In the genomic region with DNA sequence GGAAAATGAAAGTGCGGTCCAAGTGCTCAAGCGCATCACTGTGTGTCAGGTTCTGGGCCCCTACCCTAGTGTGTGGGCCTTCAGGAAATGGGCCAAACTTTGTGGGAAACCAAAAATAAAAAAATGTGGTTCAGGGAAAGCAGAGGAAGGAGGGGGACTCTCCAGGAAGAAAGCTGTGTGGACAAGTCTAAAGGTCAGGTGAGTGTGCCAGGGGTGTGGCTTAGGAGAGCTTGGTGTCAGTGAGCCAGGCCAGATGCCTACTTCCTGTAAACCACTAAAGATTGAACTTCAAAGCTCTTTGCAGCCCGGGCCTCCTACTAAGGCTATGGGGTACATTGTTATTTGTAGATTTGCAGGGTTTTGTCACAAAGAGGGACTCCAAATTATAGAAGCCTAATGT, we compare ENCODE assay signal across 23 mouse cellular contexts.
DNase-seq lines count a peak whose midpoint lies in the region; ATAC-seq and TF ChIP-seq lines count a peak whose summit lies in the region.
"Had no signal": no experiment of that assay in that cellular context is flagged by ENCODE, and none has a peak within 500 bp of the region (broad histone marks: within the 10 kb centered on the region; RNA-seq: fewer than 3 reads in every experiment).

No protein-coding gene starts in this region.

- TF ChIP-seq POLR2A in kidney, adult 2 months (IDR thresholded peaks at IDR 0.05; ENCODE audit: low read depth, low read length), result no peak

- no peak overlapping the region for H3K9ac ChIP-seq in kidney, embryonic 15.5 days
- no peak overlapping the region for H3K9ac ChIP-seq in stomach, embryonic 15.5 days
- H3K9ac ChIP-seq: embryonic facial prominence, embryonic 15.5 days; hindbrain, embryonic 15.5 days; limb, embryonic 13.5 days; midbrain, embryonic 13.5 days; neural tube, embryonic 15.5 days had no signal

- no peaks in the 10 kb centered on the region for H3K9me3 ChIP-seq in kidney, embryonic 15.5 days (replicated peaks)
- H3K9me3 ChIP-seq in stomach, embryonic 15.5 days, result no peaks in the 10 kb centered on the region
- H3K9me3 ChIP-seq: embryonic facial prominence, embryonic 15.5 days; forebrain, embryonic 10.5 days; heart, embryonic 10.5 days; hindbrain, embryonic 15.5 days; limb, embryonic 13.5 days; midbrain, embryonic 13.5 days; neural tube, embryonic 15.5 days had no signal

- H3K36me3 ChIP-seq in kidney, adult 2 months (ENCODE audit: control insufficient read depth, insufficient read depth, low read length), result no peaks in the 10 kb centered on the region
- no peaks in the 10 kb centered on the region for H3K36me3 ChIP-seq in kidney, embryonic 15.5 days
- H3K36me3 ChIP-seq in stomach, embryonic 15.5 days, result no peaks in the 10 kb centered on the region
- H3K36me3 ChIP-seq: embryonic facial prominence, embryonic 15.5 days; forebrain, embryonic 10.5 days; heart, embryonic 10.5 days; hindbrain, embryonic 15.5 days; limb, embryonic 13.5 days; midbrain, embryonic 13.5 days; neural tube, embryonic 15.5 days had no signal

- peaks cover 4% of the 10 kb centered on the region; the same call in 1 of the 2 replicates for H3K4me1 ChIP-seq in kidney, adult 2 months (ENCODE audit: control insufficient read depth, insufficient read depth, low read length)
- no peaks in the 10 kb centered on the region for H3K4me1 ChIP-seq in kidney, embryonic 15.5 days
- H3K4me1 ChIP-seq in stomach, embryonic 15.5 days, result no peaks in the 10 kb centered on the region
- H3K4me1 ChIP-seq: embryonic facial prominence, embryonic 15.5 days; forebrain, embryonic 10.5 days; hindbrain, embryonic 15.5 days; limb, embryonic 13.5 days; midbrain, embryonic 13.5 days; neural tube, embryonic 15.5 days had no signal

- DNase-seq in kidney, adult 2 months, result peak; percentile 48
- peak; percentile 35 for DNase-seq in brain, adult 2 months (ENCODE audit: low read depth, low spot score)
- peak; percentile 49 for DNase-seq in kidney, adult 9 months
- DNase-seq in heart, adult 8-10 months (ENCODE audit: low spot score), result no peak
- no peak for DNase-seq in ovary, adult 18-20 months (ENCODE audit: low spot score)
- DNase-seq: adrenal gland, postnatal 25 days; cerebellum, postnatal 14 days; embryo, embryonic 11 days; gastrocnemius, postnatal 25 days; heart, postnatal 14 days; right cerebral cortex, postnatal 4 days; thymus, adult 2 months had no signal

- no peak for ATAC-seq in kidney, embryonic 15.5 days (replicated peaks; ENCODE audit: low FRiP score)
- peak; percentile 50; the same call in 1 of the 2 replicates for ATAC-seq in stomach, embryonic 15.5 days (ENCODE audit: insufficient read depth, low FRiP score, low read depth)
- ATAC-seq in cerebellum, adult (ENCODE audit: insufficient number of reproducible peaks, low FRiP score, low TSS enrichment), result no peak
- ATAC-seq: midbrain, embryonic 13.5 days had no signal

- WGBS in kidney, adult 2 months, result 58% methylated on average over 3 of the region's 3 CpGs
- 81% methylated on average over 3 of the region's 3 CpGs for WGBS in kidney, embryonic 15.5 days
- 70% methylated on average over 3 of the region's 3 CpGs for WGBS in stomach, embryonic 15.5 days

- no peaks in the 10 kb centered on the region for H3K27me3 ChIP-seq in kidney, adult 2 months (replicated peaks; ENCODE audit: control insufficient read depth, insufficient read depth, low read length)
- no peaks in the 10 kb centered on the region for H3K27me3 ChIP-seq in kidney, embryonic 15.5 days
- no peaks in the 10 kb centered on the region for H3K27me3 ChIP-seq in stomach, embryonic 15.5 days (replicated peaks)
- H3K27me3 ChIP-seq: embryonic facial prominence, embryonic 15.5 days; hindbrain, embryonic 15.5 days; limb, embryonic 13.5 days; midbrain, embryonic 13.5 days; neural tube, embryonic 15.5 days had no signal

- no peak for TF ChIP-seq CTCF in kidney, adult 2 months (conservative IDR thresholded peaks at IDR 0.05; ENCODE audit: insufficient read depth, insufficient read length, low read depth, low read length)

- H3K4me3 ChIP-seq in kidney, adult 2 months (ENCODE audit: insufficient read depth, low read depth, low read length), result no peak overlapping the region
- no peak overlapping the region for H3K4me3 ChIP-seq in kidney, embryonic 15.5 days (replicated peaks)
- no peak overlapping the region for H3K4me3 ChIP-seq in stomach, embryonic 15.5 days (replicated peaks)
- H3K4me3 ChIP-seq: embryonic facial prominence, embryonic 15.5 days; forebrain, embryonic 10.5 days; heart, embryonic 10.5 days; hindbrain, embryonic 15.5 days; limb, embryonic 13.5 days; midbrain, embryonic 13.5 days; myocyte; neural tube, embryonic 15.5 days had no signal

- H3K4me2 ChIP-seq in kidney, embryonic 15.5 days, result no peak overlapping the region
- no peak overlapping the region for H3K4me2 ChIP-seq in stomach, embryonic 15.5 days
- H3K4me2 ChIP-seq: embryonic facial prominence, embryonic 15.5 days; hindbrain, embryonic 15.5 days; limb, embryonic 13.5 days; midbrain, embryonic 13.5 days; neural tube, embryonic 15.5 days had no signal

- no peak overlapping the region for H3K27ac ChIP-seq in kidney, adult 2 months (ENCODE audit: insufficient read depth, low read depth, low read length)
- no peak overlapping the region for H3K27ac ChIP-seq in kidney, embryonic 15.5 days
- no peak overlapping the region; the same call in 1 of the 2 replicates for H3K27ac ChIP-seq in stomach, embryonic 15.5 days
- H3K27ac ChIP-seq: embryonic facial prominence, embryonic 15.5 days; forebrain, embryonic 10.5 days; heart, embryonic 10.5 days; hindbrain, embryonic 15.5 days; limb, embryonic 13.5 days; midbrain, embryonic 13.5 days; neural tube, embryonic 15.5 days had no signal

Comparison
In these comparisons a context has a peak if more than half of its experiments do, and no peak if none do; other contexts are left out.
1. DNase-seq: peak in kidney, adult 2 months (single experiment), brain, adult 2 months (single experiment) and kidney, adult 9 months (single experiment); none in heart, adult 8-10 months (single experiment) and ovary, adult 18-20 months (single experiment).